Mouse (Mus musculus): ENCODE data around the gene Fbf1.
"Not testable (repeated sequence)": the region's sequence is repeated elsewhere in the genome, so short reads cannot be mapped to it uniquely, and the experiment has no call there.

Fbf1 gene

DNA sequence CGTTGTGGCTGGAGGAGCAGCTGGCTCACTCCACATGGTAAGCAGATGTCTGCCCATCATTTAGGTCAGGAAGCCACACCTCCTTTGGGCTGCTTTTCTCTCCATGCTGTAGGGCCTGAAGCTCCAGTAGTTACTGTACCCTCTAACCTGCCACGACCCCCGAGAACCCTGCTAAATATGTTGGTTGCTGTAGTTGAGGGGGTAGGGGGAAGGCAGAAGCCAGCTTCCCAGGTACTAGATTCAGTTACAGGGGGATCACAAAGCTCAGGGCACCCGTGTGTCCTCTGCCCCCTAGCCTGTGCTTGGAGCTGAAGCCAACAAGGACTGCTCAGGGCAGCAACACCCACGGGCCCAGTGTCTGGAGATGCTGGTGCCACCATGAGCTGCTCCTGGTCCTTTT lies 34.5 kb downstream of the Fbf1 start:
- DNase-seq (ENCODE audit: low spot score), result no peak

DNA sequence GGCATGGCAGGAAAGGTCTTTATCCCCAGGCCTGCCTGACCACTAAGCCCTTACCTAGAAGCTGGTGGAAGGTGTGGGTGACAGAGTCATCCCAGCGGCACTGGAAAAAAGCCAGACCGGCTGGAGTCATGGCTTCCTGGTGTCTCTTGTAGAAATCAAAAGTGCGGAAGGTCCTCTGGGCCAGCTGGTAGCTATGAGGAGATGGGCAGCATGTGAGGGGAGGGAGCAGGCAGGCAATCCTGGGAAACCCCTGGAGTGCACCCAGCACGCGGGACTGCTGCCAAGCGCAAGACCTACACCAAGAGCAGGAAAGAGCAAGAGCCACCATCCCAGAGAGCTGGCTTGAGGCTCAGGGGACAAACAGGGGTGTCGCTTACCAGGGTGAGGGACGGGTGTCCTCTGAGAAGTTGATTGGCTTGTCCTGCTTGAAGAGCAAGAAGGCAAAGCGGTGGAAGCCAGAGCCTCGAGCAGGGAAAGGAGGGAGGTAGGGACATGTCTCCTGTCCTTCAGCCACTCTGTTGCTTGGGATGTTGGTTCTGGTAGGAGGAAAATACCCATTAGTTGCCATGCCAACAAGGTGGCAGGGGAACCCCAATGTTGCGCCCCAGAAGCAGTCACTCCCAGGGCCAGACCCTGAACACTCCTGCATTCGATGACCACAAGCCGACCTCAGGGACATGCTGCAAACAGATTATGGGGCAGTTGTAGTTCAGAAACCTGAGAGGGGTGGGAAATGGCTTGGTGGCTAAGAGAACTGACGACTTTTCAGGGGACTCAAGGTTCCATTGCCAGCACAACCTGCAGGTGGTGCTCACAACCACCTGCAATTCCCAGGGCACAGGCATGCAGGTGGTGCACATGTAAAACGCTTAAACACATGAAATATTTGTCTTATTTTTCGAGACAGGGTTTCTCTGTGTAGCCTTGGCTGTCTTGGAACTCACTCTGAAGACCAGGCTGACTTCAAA lies 35.3 kb downstream of the Fbf1 start:
- DNase-seq (ENCODE audit: low spot score), result no peak

GRCm38 (mm10) chr11:116131349-116132170 lies 36.4 kb downstream of the Fbf1 start:
- DNase-seq (ENCODE audit: low spot score), result no peak

- peak; percentile 76 for DNase-seq (ENCODE audit: low spot score)
Measured at GRCm38 (mm10) chr11:116130488-116131205, 37.3 kb downstream of the Fbf1 start, which contains the start of gene Trim65. Gene Trim65, minus strand, starts transcription at chr11:116131128.

GRCm38 (mm10) chr11:116129993-116130487 lies 37.9 kb downstream of the Fbf1 start:
- no peak for DNase-seq (ENCODE audit: low spot score)

DNA sequence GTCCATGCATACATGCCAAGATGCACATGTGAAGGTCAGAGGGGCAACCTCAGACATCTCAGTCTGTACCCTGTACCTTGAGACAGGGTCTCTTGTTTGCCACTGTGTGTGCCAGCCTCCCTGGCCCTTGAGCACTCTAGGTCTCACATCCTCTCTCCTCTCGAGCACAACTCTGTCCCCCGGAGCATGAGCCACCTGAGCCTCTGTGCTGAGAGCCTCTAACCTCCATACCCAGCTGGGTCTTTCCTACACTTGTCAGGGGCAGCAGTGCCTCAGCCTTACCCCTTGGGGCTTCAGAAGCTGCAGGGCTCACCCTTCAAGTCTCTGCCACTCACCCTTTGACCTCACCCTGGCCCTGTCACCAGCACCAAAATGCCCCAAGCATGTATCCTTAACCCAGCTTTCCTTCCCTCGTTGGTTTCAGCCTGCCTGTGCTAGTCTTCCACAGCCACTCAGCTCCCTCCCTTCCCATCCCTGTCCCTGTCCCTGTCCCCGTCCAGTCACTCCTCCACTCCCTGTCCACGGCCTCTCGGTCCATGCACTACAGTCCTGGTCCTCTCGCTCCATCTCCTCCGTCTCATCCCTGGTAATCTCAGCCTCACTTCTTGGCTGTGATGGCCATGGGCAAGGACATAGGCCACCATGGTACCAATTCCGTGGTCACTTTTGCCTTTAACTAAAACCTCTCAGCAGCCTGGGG lies 38.7 kb downstream of the Fbf1 start:
- DNase-seq (ENCODE audit: low spot score), result no peak

GRCm38 (mm10) chr11:116127986-116128385 lies 40.0 kb downstream of the Fbf1 start:
- no peak for DNase-seq (ENCODE audit: low spot score)

DNA sequence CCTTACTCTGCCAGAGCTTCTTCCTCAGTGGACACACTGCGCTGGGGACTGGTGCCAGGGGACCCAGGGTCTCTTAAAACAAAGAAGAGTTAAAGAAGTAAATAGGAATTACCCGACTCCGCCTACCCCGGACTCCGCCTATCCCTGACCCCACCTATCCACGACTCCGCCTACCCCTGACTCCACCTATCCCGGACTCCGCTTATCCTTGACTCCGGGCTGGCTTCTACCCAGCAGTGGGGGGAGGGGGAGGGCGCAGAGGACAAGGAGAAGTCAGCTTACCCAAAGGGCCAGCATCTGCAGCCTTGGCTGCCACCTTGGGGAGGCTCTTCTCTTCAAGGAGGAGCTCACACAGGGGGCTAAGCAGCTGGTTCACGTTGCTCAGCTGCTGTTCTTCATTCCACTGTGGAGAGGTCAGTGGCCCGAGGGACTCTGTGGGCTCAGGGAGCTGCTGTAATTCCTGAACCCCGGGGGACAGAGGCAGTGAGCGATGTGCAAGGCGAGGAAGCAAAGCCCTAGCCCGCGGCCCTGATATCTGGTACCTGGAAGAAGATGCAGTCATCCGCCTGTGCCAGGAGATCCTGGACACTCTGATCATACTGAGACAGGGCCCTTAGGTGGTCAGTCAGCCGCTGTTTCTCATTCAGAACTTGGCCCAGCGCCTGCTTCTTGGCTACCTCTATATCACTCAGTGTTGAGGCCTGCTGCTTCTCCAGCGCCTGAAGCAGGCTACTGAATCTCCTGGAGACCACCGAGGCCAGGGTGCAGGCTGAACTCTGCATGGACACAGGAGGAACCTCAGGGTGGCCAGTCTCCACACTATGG lies 40.6 kb downstream of the Fbf1 start, which contains the start of gene Trim47:
Gene Trim47, minus strand, starts transcription at position 55 of the 825 bp plus-strand sequence.
- DNase-seq (ENCODE audit: low spot score), result no peak

- DNase-seq (ENCODE audit: low spot score), result no peak
Measured at GRCm38 (mm10) chr11:116126261-116126660, 41.7 kb downstream of the Fbf1 start.

DNA sequence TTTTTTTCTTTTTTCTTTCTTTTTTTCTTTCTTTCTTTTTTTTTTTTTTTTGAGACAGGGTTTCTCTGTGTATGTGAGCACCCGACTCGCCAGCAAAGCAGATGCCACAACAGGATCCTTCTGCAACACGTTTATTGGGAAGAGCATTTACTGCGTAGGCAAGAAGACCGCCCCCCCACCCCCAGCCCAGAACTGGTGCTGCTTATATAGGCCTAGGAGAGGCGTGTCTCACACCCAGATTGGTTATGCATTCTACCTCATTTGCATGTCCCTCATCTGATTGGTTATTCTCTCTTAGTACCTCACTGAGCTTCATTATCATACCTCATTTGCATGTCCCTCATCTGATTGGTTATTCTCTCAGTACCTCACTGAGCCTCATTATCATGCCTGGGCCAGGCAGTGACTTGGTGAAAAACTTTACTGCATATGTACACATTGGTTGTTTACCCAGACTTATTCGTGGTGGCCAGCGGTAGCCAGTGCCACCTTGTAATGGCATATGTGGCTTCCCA lies 46.2 kb downstream of the Fbf1 start:
- DNase-seq (ENCODE audit: low spot score), result not testable (repeated sequence)

DNA sequence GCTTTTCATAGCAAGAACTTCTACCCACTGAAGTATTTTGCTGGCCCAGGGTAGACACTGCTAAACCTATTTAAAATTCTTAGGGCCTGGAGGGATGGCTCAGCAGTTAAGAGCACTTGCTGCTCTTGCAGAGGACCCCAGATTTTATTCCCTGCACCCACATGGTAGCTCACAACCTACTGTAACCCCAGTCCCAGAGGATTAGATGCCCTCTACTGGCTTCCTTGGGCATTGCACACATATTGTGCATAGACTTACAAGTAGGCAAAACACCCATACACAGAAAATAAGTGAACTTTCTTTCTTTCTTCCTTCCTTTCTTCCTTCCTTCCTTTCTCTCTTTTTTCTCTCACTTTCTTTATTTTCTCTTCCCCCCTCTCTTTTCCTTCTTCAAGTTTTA lies 50.1 kb downstream of the Fbf1 start:
- no peak for DNase-seq (ENCODE audit: low spot score)

GRCm38 (mm10) chr11:116117241-116117640 lies 50.7 kb downstream of the Fbf1 start:
- no peak for DNase-seq (ENCODE audit: low spot score)

DNA sequence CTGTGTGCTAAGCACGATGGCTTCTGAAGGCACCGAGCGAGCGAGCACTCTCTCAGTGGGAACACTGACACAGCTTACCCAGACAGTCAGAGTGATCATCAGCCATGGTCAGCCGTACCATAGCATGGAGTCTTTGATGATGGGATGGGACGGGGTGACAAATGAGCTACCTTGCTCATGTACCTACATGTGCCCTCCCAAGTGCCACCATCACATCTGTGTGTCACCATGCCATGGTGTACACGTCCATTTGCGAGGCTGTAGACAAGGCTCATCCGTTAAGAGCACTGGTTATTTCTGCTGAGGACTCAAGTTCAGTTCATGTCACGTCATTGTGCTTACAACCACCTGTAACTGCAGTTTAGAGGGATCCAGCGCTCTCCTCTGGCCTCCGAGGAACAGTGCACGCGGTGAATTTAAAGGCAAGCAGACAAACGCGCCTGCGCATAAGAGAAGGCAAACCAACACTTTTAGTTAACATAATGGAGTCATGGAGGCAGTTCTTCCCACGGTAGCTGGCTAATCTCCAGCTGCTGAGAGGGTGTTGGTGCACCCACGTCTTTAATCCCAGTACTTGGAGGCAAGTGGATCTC lies 56.3 kb downstream of the Fbf1 start:
- DNase-seq (ENCODE audit: low spot score), result no peak

DNA sequence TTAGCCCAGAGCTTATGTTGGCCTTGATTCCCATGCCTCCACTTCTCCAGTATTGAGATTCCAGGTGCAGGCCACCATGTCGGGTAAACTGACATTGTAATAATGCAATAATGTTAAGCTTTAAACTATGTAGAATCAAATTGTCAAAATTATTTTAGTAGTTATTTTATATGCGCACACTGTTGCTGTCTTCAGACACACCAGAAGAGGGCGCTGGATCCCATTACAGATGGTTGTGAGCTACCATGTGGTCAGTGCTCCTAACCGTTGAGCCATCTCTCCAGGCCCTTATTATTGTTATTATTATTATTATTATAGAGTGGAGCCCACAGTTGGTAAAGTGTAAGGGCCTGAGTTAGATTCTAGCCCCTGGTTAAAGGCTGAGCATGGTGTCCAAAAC lies 56.9 kb downstream of the Fbf1 start:
- no peak for DNase-seq (ENCODE audit: low spot score)

GRCm38 (mm10) chr11:116110540-116110939 lies 57.4 kb downstream of the Fbf1 start:
- DNase-seq (ENCODE audit: low spot score), result no peak

DNA sequence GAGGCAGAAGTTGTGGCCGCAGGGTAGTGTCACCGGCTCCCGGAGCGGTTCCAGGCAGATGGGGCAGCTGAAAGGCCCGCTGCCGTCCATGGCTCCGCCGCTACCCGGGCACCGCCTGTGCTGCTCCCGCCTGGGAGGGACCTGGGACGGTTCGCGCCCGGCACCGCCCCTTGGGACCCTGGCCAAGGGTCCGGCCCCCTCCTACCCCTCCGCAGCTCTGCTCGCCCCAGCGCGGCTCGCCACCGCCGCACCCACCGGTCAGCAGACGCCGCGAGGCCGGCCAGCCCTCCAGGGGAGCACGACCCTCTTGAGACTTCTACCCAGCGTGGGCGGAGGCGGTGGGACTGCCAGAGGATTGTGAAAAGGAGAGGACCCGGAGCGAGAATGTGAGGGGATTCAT lies 57.8 kb downstream of the Fbf1 start:
- DNase-seq (ENCODE audit: low spot score), result no peak

DNA sequence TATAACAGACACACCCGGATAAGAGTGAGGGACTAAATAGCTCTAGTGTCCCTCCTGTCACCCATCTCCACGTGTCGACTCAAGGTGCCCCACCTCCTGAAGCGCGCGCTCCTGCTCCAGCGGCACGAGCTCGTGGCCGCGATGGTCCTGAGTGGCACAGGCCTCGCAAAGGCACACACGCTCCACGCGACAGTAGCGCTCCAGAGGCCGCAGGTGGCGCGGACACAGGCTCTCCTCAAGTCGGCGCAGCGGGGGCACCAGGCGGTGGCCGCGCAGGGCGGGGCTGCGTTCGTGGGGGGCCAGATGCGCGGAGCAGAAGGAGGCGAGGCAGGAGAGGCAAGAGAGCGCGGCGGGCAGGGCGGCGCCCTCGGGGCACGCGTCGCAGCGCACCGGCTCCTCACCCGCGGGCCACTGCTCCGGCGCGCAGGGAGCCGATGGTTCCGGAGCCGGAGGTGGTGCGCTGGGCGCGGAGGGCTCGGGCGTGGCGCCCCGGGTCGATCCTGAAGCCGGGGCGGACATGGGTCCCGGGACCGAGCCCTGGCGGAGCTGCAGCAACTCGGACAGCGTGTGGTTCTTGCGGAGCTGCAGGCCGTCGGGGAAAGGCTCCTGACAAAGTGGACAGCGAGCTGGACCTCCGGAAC lies 58.4 kb downstream of the Fbf1 start:
- no peak for DNase-seq (ENCODE audit: low spot score)

DNA sequence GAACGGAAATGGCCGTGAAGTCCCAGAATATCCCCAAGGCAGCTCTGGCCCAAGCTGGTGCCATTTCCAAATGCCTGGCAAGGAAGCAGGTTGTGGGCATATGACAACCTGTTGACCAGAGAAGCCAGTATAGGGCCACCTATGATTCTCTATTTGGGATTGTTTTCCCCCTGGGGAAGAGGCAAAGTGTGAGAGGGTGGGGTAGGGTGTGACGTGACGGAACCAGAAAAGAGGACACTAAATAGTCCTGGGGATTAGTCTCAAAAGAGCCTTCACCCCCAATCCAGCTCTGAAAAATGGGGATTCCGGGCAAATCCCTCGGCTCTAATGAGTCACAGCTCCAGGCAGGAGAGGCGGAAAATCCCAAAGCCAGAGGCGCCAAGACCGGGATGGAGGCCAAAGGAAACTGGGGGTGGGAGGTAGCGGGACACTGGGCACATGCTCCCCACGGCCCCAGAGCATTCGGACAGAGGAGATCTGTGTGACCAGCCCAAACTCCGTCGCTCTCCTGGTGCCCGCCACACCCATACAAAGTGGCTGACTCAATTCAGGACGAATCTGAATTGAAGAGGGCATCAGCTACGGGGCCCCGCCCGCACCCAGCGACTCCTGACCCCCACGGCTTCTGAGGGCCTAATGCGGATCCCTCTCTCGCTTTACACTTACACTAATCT lies 59.4 kb downstream of the Fbf1 start:
- DNase-seq (ENCODE audit: low spot score), result no peak
